Mouse (Mus musculus) kidney, postnatal 14 days (tissue): ENCODE results near the gene Gimap4.
"Not testable (repeated sequence)": the region's sequence is repeated elsewhere in the genome, so short reads cannot be mapped to it uniquely, and the experiment has no call there.

Experiments
- DNase-seq: peaks from one replicate; pipeline ENCODE4 v3.0.0; 2022; ENCODE audit warnings: mixed read lengths

The Gimap4 gene

GRCm38 (mm10) chr6:48676860-48677415, 7.4 kb upstream of the Gimap4 start:
- no peak for DNase-seq

GRCm38 (mm10) chr6:48677492-48678345, 6.6 kb upstream of the Gimap4 start:
- DNase-seq, result no peak

GRCm38 (mm10) chr6:48678391-48678790, 6.0 kb upstream of the Gimap4 start:
- DNase-seq, result no peak

GRCm38 (mm10) chr6:48679701-48680100, 4.6 kb upstream of the Gimap4 start:
- no peak for DNase-seq

- no peak for DNase-seq
These were observed 3.9 kb upstream of the Gimap4 start for GRCm38 (mm10) chr6:48680421-48680820.

GRCm38 (mm10) chr6:48681472-48682090, 2.8 kb upstream of the Gimap4 start:
- DNase-seq, result peak; percentile 53

- no peak for DNase-seq
These were observed 2.1 kb upstream of the Gimap4 start for GRCm38 (mm10) chr6:48682271-48682670.

- DNase-seq, result not testable (repeated sequence)
These were observed 1.0 kb upstream of the Gimap4 start for GRCm38 (mm10) chr6:48683263-48683821.

GRCm38 (mm10) chr6:48684806-48685205, 457 bp downstream of the Gimap4 start:
- DNase-seq, result no peak

- no peak for DNase-seq
These were observed 902 bp downstream of the Gimap4 start for GRCm38 (mm10) chr6:48685251-48685650.

- DNase-seq, result no peak
These were observed 1.6 kb downstream of the Gimap4 start for GRCm38 (mm10) chr6:48685694-48686665.

- DNase-seq, result no peak
These were observed 2.7 kb downstream of the Gimap4 start for GRCm38 (mm10) chr6:48687077-48687476.

GRCm38 (mm10) chr6:48689320-48689719, 5.0 kb downstream of the Gimap4 start:
- DNase-seq, result no peak

- no peak for DNase-seq
These were observed 8.6 kb downstream of the Gimap4 start for GRCm38 (mm10) chr6:48692962-48693361.

GRCm38 (mm10) chr6:48696830-48697554, 12.6 kb downstream of the Gimap4 start:
- no peak for DNase-seq

- no peak for DNase-seq
These were observed 13.2 kb downstream of the Gimap4 start for GRCm38 (mm10) chr6:48697555-48697930.

- no peak for DNase-seq
These were observed 13.9 kb downstream of the Gimap4 start for GRCm38 (mm10) chr6:48698066-48698856.

GRCm38 (mm10) chr6:48698888-48699287, 14.5 kb downstream of the Gimap4 start:
- no peak for DNase-seq

GRCm38 (mm10) chr6:48700251-48701075, 16.1 kb downstream of the Gimap4 start:
- peak; percentile 61 for DNase-seq

GRCm38 (mm10) chr6:48702146-48702545, 17.8 kb downstream of the Gimap4 start:
- DNase-seq, result no peak
